Mouse (Mus musculus) gastrocnemius, adult 18-20 months (tissue): Measurements from ENCODE around the gene Hemk1. TPM values are rescaled to one million over a fixed set of nuclear protein-coding genes. Genes with fewer than 3 reads are reported as not detected.

ENCODE experiments used
- total RNA-seq, 2 experiments: library from RNA; stranded (reverse); gene quantifications; 2 replicates each; pipeline ENCODE4 v1.2.3; 2021

Hemk1 gene
- total RNA-seq, 2 experiments from 2014 or later = 11.8 to 13.3 TPM

Other genes starting within 250 kb of the Hemk1 start
- gene Dock3, start 106.4 kb downstream of the Hemk1 start, total RNA-seq = under 1 TPM in 1 of 2 experiments, not detected in 1; 0.33 TPM
- gene Mapkapk3, start 48.5 kb downstream of the Hemk1 start, total RNA-seq = 10 to 100 TPM; 33.6 to 34.8 TPM
- 1 to 10 TPM; 6.0 to 6.6 TPM for gene Cish, start 42.3 kb downstream of the Hemk1 start, total RNA-seq
- gene 6430571L13Rik, start 2.3 kb upstream of the Hemk1 start, total RNA-seq = 10 to 100 TPM; 31.8 to 32.2 TPM
- gene Cacna2d2, start 61.3 kb upstream of the Hemk1 start, total RNA-seq = under 1 TPM; 0.52 to 0.94 TPM
- 10 to 100 TPM; 16.3 to 17.1 TPM for gene Tmem115, start 195.6 kb upstream of the Hemk1 start, total RNA-seq
- gene Cyb561d2, start 203.8 kb upstream of the Hemk1 start, total RNA-seq = 1 to 10 TPM; 3.0 to 4.1 TPM
- 10 to 100 TPM; 10.7 to 13.7 TPM for gene Nprl2, start 203.9 kb upstream of the Hemk1 start, total RNA-seq
- under 1 TPM; 0.40 to 0.68 TPM for gene Zmynd10, start 208.9 kb upstream of the Hemk1 start, total RNA-seq
- 10 to 100 TPM; 11.9 to 13.6 TPM for gene Rassf1, start 213.2 kb upstream of the Hemk1 start, total RNA-seq
- 10 to 100 TPM; 38.7 to 40.9 TPM for gene Tusc2, start 224.9 kb upstream of the Hemk1 start, total RNA-seq
- gene Hyal2, start 229.6 kb upstream of the Hemk1 start, total RNA-seq = 10 to 100 TPM; 14.0 to 25.3 TPM
- 1 to 10 TPM; 1.4 to 1.5 TPM for gene Hyal1, start 238.6 kb upstream of the Hemk1 start, total RNA-seq
- 10 to 100 TPM; 14.0 to 15.3 TPM for gene Naa80, start 240.5 kb upstream of the Hemk1 start, total RNA-seq
- gene Hyal3, start 242.5 kb upstream of the Hemk1 start, total RNA-seq = under 1 TPM; 0.19 to 0.23 TPM
- gene Ifrd2, start 249.3 kb upstream of the Hemk1 start, total RNA-seq = 10 to 100 TPM; 44.6 to 49.7 TPM